ENCODE assay signal across 8 mouse cellular contexts in genomic region chr8:110921492-110922230, GRCm38 (mm10). TPM values are rescaled to one million over a fixed set of nuclear protein-coding genes. Genes with fewer than 3 reads are reported as not detected.
A peak's percentile ranks its signal among the peaks of the same experiment; 100 is the strongest.
DNase-seq lines count a peak whose midpoint lies in the region; TF ChIP-seq lines count a peak whose summit lies in the region.

No protein-coding gene starts in this region.

- H3K27me3 ChIP-seq in kidney, adult 2 months (replicated peaks; ENCODE audit: control insufficient read depth, insufficient read depth, low read length): no peaks in the 10 kb centered on the region

- no peak for TF ChIP-seq POLR2A in kidney, adult 2 months (IDR thresholded peaks at IDR 0.05; ENCODE audit: low read depth, low read length)

- no peak for TF ChIP-seq CTCF in layer of hippocampus, adult 2 months (conservative IDR thresholded peaks at IDR 0.05)
- TF ChIP-seq CTCF in kidney, adult 2 months (conservative IDR thresholded peaks at IDR 0.05; ENCODE audit: insufficient read depth, insufficient read length, low read depth, low read length): no peak

- WGBS in kidney, adult 2 months: 46% methylated on average over 7 of the region's 7 CpGs

- peaks cover 15% of the 10 kb centered on the region; the same call in 1 of the 2 replicates for H3K4me1 ChIP-seq in kidney, adult 2 months (ENCODE audit: control insufficient read depth, insufficient read depth, low read length)

- DNase-seq in layer of hippocampus, adult 2 months (ENCODE audit: low spot score in 2 of 2): no peak
- no peak for DNase-seq in layer of hippocampus, adult 18-20 months (ENCODE audit: low spot score in 2 of 2)
- DNase-seq in embryo, embryonic 10 days (ENCODE audit: low spot score): peak; percentile 90
- DNase-seq in heart, adult 18-20 months: peak; percentile 62 to 63
- peak; percentile 51 for DNase-seq in kidney, adult 2 months
- peak; percentile 58 for DNase-seq in lung, postnatal 10 days
- peak; percentile 59 for DNase-seq in testis, postnatal 14 days (ENCODE audit: low spot score)
- DNase-seq in right cerebral cortex, postnatal 25 days: no peak

- 0 out of 2 replicates have a peak overlapping the region, but pooled peaks have one; percentile 98 for H3K27ac ChIP-seq in layer of hippocampus, adult 2 months
- no peak overlapping the region for H3K27ac ChIP-seq in kidney, adult 2 months (ENCODE audit: insufficient read depth, low read depth, low read length)

- H3K4me3 ChIP-seq in layer of hippocampus, adult 2 months: peak overlapping the region; percentile 95
- H3K4me3 ChIP-seq in kidney, adult 2 months (ENCODE audit: insufficient read depth, low read depth, low read length): no peak overlapping the region

- no peaks in the 10 kb centered on the region for H3K36me3 ChIP-seq in kidney, adult 2 months (ENCODE audit: control insufficient read depth, insufficient read depth, low read length)

RNA-seq across cellular contexts. Expression of gene St3gal2, which starts 1.9 kb away (rescaled TPM):
- total RNA-seq in layer of hippocampus, adult 2 months (2021): 100 to 1,000 TPM in 1 of 2 experiments, 10 to 100 TPM in 1; 95.1 to 104 TPM
- total RNA-seq in layer of hippocampus, adult 18-20 months (2021): 100 to 1,000 TPM; 101 to 103 TPM
- 10 to 100 TPM; 20.9 to 23.3 TPM for total RNA-seq in heart, adult 18-20 months (2021)
- 27.3 and 28.6 TPM in 2 replicates for polyA plus RNA-seq in kidney, adult 2 months (2012; rRNA removed)

RNA-seq across cellular contexts. Expression of gene Fuk, which starts 19.4 kb away (rescaled TPM):
- 10 to 100 TPM; 23.5 to 29.0 TPM for total RNA-seq in layer of hippocampus, adult 2 months (2021)
- 10 to 100 TPM; 22.3 to 22.4 TPM for total RNA-seq in layer of hippocampus, adult 18-20 months (2021)
- total RNA-seq in heart, adult 18-20 months (2021): 1 to 10 TPM; 5.2 to 5.5 TPM
- polyA plus RNA-seq in kidney, adult 2 months (2012; rRNA removed): 17.9 and 21.3 TPM in 2 replicates

Comparison
In these comparisons a context has a peak if more than half of its experiments do, and no peak if none do; other contexts are left out.
1. DNase-seq: peak in embryo, embryonic 10 days (single experiment), heart, adult 18-20 months (2 of 2), kidney, adult 2 months (single experiment), lung, postnatal 10 days (single experiment) and testis, postnatal 14 days (single experiment); none in layer of hippocampus, adult 2 months (0 of 2), layer of hippocampus, adult 18-20 months (0 of 2) and right cerebral cortex, postnatal 25 days (single experiment).